Mouse (Mus musculus) limb, embryonic 11.5 days (tissue): ENCODE data around the gene Epha3. TPM values are rescaled to one million over a fixed set of nuclear protein-coding genes. Genes with fewer than 3 reads are reported as not detected.

Source experiments
- ATAC-seq: fragments of 200-750 bp; cut with Nextera tagmentation; 2 replicates; pipeline ENCODE4 v1.8.0; 2017; ENCODE audit warnings: low read depth; ENCODE audit not compliant: insufficient number of reproducible peaks, low FRiP score, low TSS enrichment
- DNase-seq: peaks from one replicate; pipeline ENCODE4 v3.0.0-alpha.2; 2015; ENCODE audit warnings: low spot score
- H3K27ac ChIP-seq: fragments of 300-500 bp; sonication (generic); replicated peaks from 2 replicates; pipeline ENCODE4 v1.5.1; 2014; ENCODE audit warnings: low read depth, mild to moderate bottlenecking, low read length
- H3K27me3 ChIP-seq: fragments of 300-500 bp; sonication (generic); 2 replicates; pipeline ENCODE4 v1.6.1; 2014; ENCODE audit warnings: mild to moderate bottlenecking, low read length, mixed read lengths; ENCODE audit not compliant: control insufficient read depth, insufficient read depth
- H3K36me3 ChIP-seq: fragments of 300-500 bp; sonication (generic); 2 replicates; pipeline ENCODE4 v1.6.1; 2014; ENCODE audit warnings: mild to moderate bottlenecking, low read length, moderate library complexity, mixed read lengths; ENCODE audit not compliant: control insufficient read depth, insufficient read depth
- H3K4me1 ChIP-seq: fragments of 300-500 bp; sonication (generic); 2 replicates; pipeline ENCODE4 v1.6.1; 2014; ENCODE audit warnings: low read length, mixed read lengths; ENCODE audit not compliant: control insufficient read depth, insufficient read depth
- H3K4me2 ChIP-seq: fragments of 300-500 bp; sonication (generic); 2 replicates; pipeline ENCODE4 v1.6.1; 2014; ENCODE audit warnings: low read depth, mild to moderate bottlenecking, moderate library complexity; ENCODE audit not compliant: severe bottlenecking
- H3K4me3 ChIP-seq: fragments of 300-500 bp; sonication (generic); 2 replicates; pipeline ENCODE4 v1.5.1; 2014; ENCODE audit warnings: low read depth, low read length
- H3K9ac ChIP-seq: fragments of 300-500 bp; sonication (generic); 2 replicates; pipeline ENCODE4 v1.6.1; 2014; ENCODE audit warnings: mild to moderate bottlenecking, low read length
- H3K9me3 ChIP-seq: fragments of 300-500 bp; sonication (generic); 2 replicates; pipeline ENCODE4 v1.6.1; 2016; ENCODE audit warnings: low read length; ENCODE audit not compliant: control insufficient read depth
- WGBS: fragments of 180-500 bp; shearing (Covaris S2); extraction: QIAGEN DNeasy Blood & Tissue Kit; methylation state at CpG from one replicate; pipeline ENCODE4 v1.1.7; 2014; 5-methylcytosine and 5-hydroxymethylcytosine counted together
- polyA plus RNA-seq: library from polyadenylated mRNA; unstranded; fragments of >200 nt; fragmentation: Nextera tagmentation; extraction: Ambion mirVana; gene quantifications from 2 replicates; pipeline ENCODE4 v1.2.1, GENCODE M21; 2014

Gene Epha3
- polyA plus RNA-seq, 1 experiment from 2014 or later, result 16.8 TPM

DNA sequence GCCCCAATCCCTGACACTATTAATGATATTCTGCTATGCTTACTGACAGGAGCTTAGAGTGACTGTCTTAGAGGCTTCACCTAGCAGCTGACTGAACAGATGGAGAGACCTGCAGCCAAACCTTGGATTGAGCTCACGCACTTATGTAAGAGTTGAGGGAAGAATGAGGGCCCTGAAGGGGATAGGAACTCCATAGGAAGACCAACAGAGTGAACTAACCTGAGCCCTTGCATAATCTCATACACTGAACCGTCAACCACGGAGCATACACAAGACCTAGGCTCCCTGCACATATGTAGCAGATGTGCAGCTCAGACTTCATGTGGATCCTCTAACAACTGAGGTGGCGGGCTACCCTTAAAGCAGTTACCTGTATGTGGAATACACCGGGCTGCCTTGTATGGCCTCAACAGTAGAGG lies 230.2 kb downstream of the Epha3 start:
- Histone ChIP-seq H3K9me3 (no peaks in the 10 kb centered on the region), H3K9ac (no peak overlapping the region), H3K27ac (no peak overlapping the region), H3K27me3 (no peaks in the 10 kb centered on the region), H3K4me2 (no peak overlapping the region), H3K36me3 (no peaks in the 10 kb centered on the region), H3K4me1 (no peaks in the 10 kb centered on the region), H3K4me3 (no peak overlapping the region)
- DNase-seq (no peak), ATAC-seq (no peak)
- WGBS, result 90% methylated on average over 5 of the region's 5 CpGs

DNA sequence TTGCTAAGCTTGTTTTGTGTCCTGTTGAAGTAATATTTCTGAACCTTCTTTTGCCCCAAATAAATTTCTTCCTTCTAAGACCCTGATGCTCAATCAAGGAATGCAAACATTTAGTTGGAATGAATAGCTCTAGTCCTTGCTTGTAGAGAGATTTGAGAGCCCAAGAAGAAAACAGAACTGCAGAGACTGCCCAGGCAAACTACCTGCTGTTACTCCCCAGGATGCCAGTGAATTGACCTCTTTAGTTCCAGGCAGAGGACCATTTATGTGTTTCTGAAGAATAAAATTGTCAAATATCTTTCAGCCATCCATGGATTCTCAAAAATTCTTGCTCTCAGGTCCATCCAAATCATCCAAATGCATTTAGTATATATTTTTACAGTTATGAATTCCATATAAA lies 238.7 kb downstream of the Epha3 start:
- no peaks in the 10 kb centered on the region for H3K27me3 ChIP-seq
- no peaks in the 10 kb centered on the region for H3K36me3 ChIP-seq
- no peak for DNase-seq
- H3K4me2 ChIP-seq, result no peak overlapping the region
- ATAC-seq, result no peak
- H3K4me1 ChIP-seq, result no peaks in the 10 kb centered on the region
- H3K4me3 ChIP-seq, result no peak overlapping the region
- H3K27ac ChIP-seq, result no peak overlapping the region
- H3K9me3 ChIP-seq, result no peaks in the 10 kb centered on the region
- no peak overlapping the region for H3K9ac ChIP-seq

DNA sequence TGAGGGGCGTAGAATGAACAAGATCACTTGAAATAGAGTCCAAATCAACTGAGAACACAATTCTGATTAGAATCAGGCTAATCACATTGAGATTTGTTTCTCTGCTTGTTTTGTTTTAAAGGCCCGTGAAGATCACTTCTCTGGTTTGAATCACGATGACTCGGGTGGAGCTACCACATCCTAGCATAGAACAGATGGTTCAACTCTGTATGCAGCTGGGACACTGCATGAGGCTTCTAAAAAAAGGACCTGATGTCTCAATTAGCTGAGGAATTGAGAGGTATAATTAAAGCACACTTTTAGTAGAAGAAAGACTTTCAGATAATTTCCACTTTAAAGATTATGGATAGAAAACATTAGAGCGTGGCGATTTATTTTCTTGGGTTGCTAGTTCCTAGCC lies 242.1 kb downstream of the Epha3 start:
- no peak for DNase-seq
- no peak overlapping the region for H3K4me3 ChIP-seq
- H3K9ac ChIP-seq, result no peak overlapping the region
- no peaks in the 10 kb centered on the region for H3K27me3 ChIP-seq
- no peaks in the 10 kb centered on the region for H3K9me3 ChIP-seq
- H3K4me2 ChIP-seq, result no peak overlapping the region
- no peak overlapping the region for H3K27ac ChIP-seq
- H3K4me1 ChIP-seq, result no peaks in the 10 kb centered on the region
- WGBS, result 70% methylated on average over 6 of the region's 6 CpGs
- no peak for ATAC-seq
- H3K36me3 ChIP-seq, result no peaks in the 10 kb centered on the region

- H3K9me3 ChIP-seq, result no peaks in the 10 kb centered on the region
- H3K4me2 ChIP-seq, result no peak overlapping the region
- WGBS, result 10% methylated on average over 3 of the region's 3 CpGs
- H3K27me3 ChIP-seq, result no peaks in the 10 kb centered on the region
- H3K4me1 ChIP-seq, result no peaks in the 10 kb centered on the region
- DNase-seq, result no peak
- ATAC-seq, result no peak
- no peaks in the 10 kb centered on the region for H3K36me3 ChIP-seq
- H3K4me3 ChIP-seq, result no peak overlapping the region
- no peak overlapping the region for H3K27ac ChIP-seq
- H3K9ac ChIP-seq, result no peak overlapping the region
These were observed 248.6 kb downstream of the Epha3 start for GRCm38 (mm10) chr16:63615396-63615795.

GRCm38 (mm10) chr16:63613006-63613405 lies 251.0 kb downstream of the Epha3 start:
- H3K4me1 ChIP-seq, result no peaks in the 10 kb centered on the region
- H3K27ac ChIP-seq, result no peak overlapping the region
- no peak overlapping the region for H3K9ac ChIP-seq

GRCm38 (mm10) chr16:63600229-63600628 lies 263.7 kb downstream of the Epha3 start:
- Histone ChIP-seq H3K4me1 (peaks cover 3% of the 10 kb centered on the region; the same call in 1 of the 2 replicates), H3K27ac (no peak overlapping the region), H3K27me3 (no peaks in the 10 kb centered on the region; the same call in 1 of the 2 replicates), H3K4me3 (no peak overlapping the region), H3K9me3 (no peaks in the 10 kb centered on the region), H3K4me2 (no peak overlapping the region), H3K9ac (no peak overlapping the region), H3K36me3 (no peaks in the 10 kb centered on the region)
- DNase-seq, result peak; percentile 44
- 14% methylated on average over 3 of the region's 3 CpGs for WGBS
- ATAC-seq, result peak; percentile 84

More at GRCm38 (mm10) chr16:63613006-63613405, 251.0 kb downstream of the Epha3 start:
- Histone ChIP-seq H3K36me3 (no peaks in the 10 kb centered on the region), H3K4me3 (no peak overlapping the region), H3K9me3 (no peaks in the 10 kb centered on the region), H3K4me2 (no peak overlapping the region), H3K27me3 (no peaks in the 10 kb centered on the region)
- 64% methylated on average over 4 of the region's 4 CpGs for WGBS
- DNase-seq (peak; percentile 33), ATAC-seq (no peak)

DNA sequence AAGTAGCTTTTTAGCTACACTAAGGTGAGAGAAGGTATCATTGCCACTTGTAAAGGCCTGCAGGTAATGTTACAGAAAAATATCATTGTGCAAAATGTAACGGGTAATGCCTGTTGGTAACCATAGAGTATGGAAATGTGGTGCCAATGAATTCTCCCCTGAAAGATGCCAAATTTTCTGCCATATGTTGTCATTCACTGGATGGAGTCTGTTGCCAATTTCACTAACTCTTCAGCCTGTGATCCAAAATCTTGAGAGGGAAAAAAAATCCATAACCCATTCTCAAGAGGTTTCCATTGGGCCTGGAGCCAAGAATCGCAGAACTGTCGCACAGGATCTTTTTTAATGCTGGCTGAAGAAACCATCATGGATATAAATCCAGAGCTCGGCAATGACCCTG lies 269.3 kb downstream of the Epha3 start:
- Histone ChIP-seq H3K4me2 (no peak overlapping the region), H3K27me3 (no peaks in the 10 kb centered on the region; the same call in 1 of the 2 replicates), H3K4me3 (no peak overlapping the region), H3K4me1 (peaks cover 3% of the 10 kb centered on the region; the same call in 1 of the 2 replicates), H3K36me3 (no peaks in the 10 kb centered on the region), H3K27ac (no peak overlapping the region), H3K9ac (no peak overlapping the region), H3K9me3 (no peaks in the 10 kb centered on the region)
- ATAC-seq (no peak), DNase-seq (no peak)
- 91% methylated on average over 4 of the region's 4 CpGs for WGBS

- no peak overlapping the region for H3K4me2 ChIP-seq
- no peaks in the 10 kb centered on the region for H3K9me3 ChIP-seq
- no peak overlapping the region for H3K9ac ChIP-seq
- H3K4me1 ChIP-seq, result no peaks in the 10 kb centered on the region
- H3K4me3 ChIP-seq, result no peak overlapping the region
- ATAC-seq (no peak), DNase-seq (no peak)
- H3K36me3 ChIP-seq, result no peaks in the 10 kb centered on the region
- H3K27ac ChIP-seq, result no peak overlapping the region
- no peaks in the 10 kb centered on the region for H3K27me3 ChIP-seq
- WGBS, result 73% methylated on average over 4 of the region's 4 CpGs
These were observed 294.2 kb downstream of the Epha3 start for GRCm38 (mm10) chr16:63569746-63570145.

- no peaks in the 10 kb centered on the region for H3K36me3 ChIP-seq
- H3K27ac ChIP-seq, result no peak overlapping the region
- no peak overlapping the region for H3K4me2 ChIP-seq
- no peaks in the 10 kb centered on the region for H3K4me1 ChIP-seq
- 72% methylated on average over 17 of the region's 17 CpGs for WGBS
- H3K4me3 ChIP-seq, result no peak overlapping the region
- no peak for ATAC-seq
- H3K9ac ChIP-seq, result no peak overlapping the region
- no peak for DNase-seq
- no peaks in the 10 kb centered on the region for H3K27me3 ChIP-seq
- H3K9me3 ChIP-seq, result no peaks in the 10 kb centered on the region
These were observed 297.7 kb downstream of the Epha3 start for GRCm38 (mm10) chr16:63566106-63566836.
